Mouse (Mus musculus) intestine, embryonic 14.5 days (tissue): ENCODE results near the gene Mlip. TPM values are rescaled to one million over a fixed set of nuclear protein-coding genes. Genes with fewer than 3 reads are reported as not detected.
"Not testable (repeated sequence)": the region's sequence is repeated elsewhere in the genome, so short reads cannot be mapped to it uniquely, and the experiment has no call there.

ENCODE experiments used
- ATAC-seq: fragments of 200-750 bp; cut with Nextera tagmentation; replicated peaks from 2 replicates; pipeline ENCODE4 v1.8.0; 2017; ENCODE audit warnings: low read depth, moderate number of reproducible peaks, moderate TSS enrichment, moderate library complexity; ENCODE audit not compliant: low FRiP score, low TSS enrichment
- DNase-seq: peaks from one replicate; pipeline ENCODE4 v3.0.0-alpha.2; 2018; ENCODE audit warnings: low spot score
- H3K27ac ChIP-seq: fragments of 300-500 bp; sonication (generic); 2 replicates; pipeline ENCODE4 v1.5.1; 2014; ENCODE audit warnings: low read depth, mild to moderate bottlenecking, control low read depth
- H3K27me3 ChIP-seq: fragments of 300-500 bp; sonication (generic); replicated peaks from 2 replicates; pipeline ENCODE4 v1.6.1; 2014; ENCODE audit warnings: low read length, control low read depth; ENCODE audit not compliant: control insufficient read depth, insufficient read depth
- H3K36me3 ChIP-seq: fragments of 300-500 bp; sonication (generic); 2 replicates; pipeline ENCODE4 v1.6.1; 2014; ENCODE audit warnings: low read length, control low read depth; ENCODE audit not compliant: control insufficient read depth, insufficient read depth
- H3K4me1 ChIP-seq: fragments of 300-500 bp; sonication (generic); replicated peaks from 2 replicates; pipeline ENCODE4 v1.6.1; 2014; ENCODE audit warnings: low read length, control low read depth, mixed read lengths; ENCODE audit not compliant: control insufficient read depth, insufficient read depth
- H3K4me2 ChIP-seq: fragments of 300-500 bp; sonication (generic); 2 replicates; pipeline ENCODE4 v1.6.1; 2014; ENCODE audit warnings: low read length
- H3K4me3 ChIP-seq: fragments of 300-500 bp; sonication (generic); 2 replicates; pipeline ENCODE4 v1.5.1; 2014; ENCODE audit warnings: low read depth, low read length, control low read depth, mixed read lengths
- H3K9ac ChIP-seq: fragments of 300-500 bp; sonication (generic); 2 replicates; pipeline ENCODE4 v1.6.1; 2014; ENCODE audit warnings: mild to moderate bottlenecking, low read length
- H3K9me3 ChIP-seq: fragments of 300-500 bp; sonication (generic); 2 replicates; pipeline ENCODE4 v1.6.1; 2016; ENCODE audit warnings: low read length, control low read depth; ENCODE audit not compliant: control insufficient read depth
- WGBS: fragments of 180-500 bp; shearing (Covaris S2); extraction: QIAGEN DNeasy Blood & Tissue Kit; methylation state at CpG from one replicate; pipeline ENCODE4 v1.1.7; 2014; 5-methylcytosine and 5-hydroxymethylcytosine counted together
- polyA plus RNA-seq: library from polyadenylated mRNA; unstranded; fragments of >200 nt; fragmentation: Nextera tagmentation; extraction: Ambion mirVana; gene quantifications from 2 replicates; pipeline ENCODE4 v1.2.1, GENCODE M21; 2014

Mlip gene
- polyA plus RNA-seq, 1 experiment from 2014 or later: 0.42 TPM

GRCm38 (mm10) chr9:77148518-77149257, 204.1 kb downstream of the Mlip start:
- H3K27me3 ChIP-seq: no peaks in the 10 kb centered on the region
- no peak overlapping the region for H3K9ac ChIP-seq
- 93% methylated on average over 3 of the region's 3 CpGs for WGBS
- no peak for ATAC-seq
- no peaks in the 10 kb centered on the region for H3K4me1 ChIP-seq
- H3K4me2 ChIP-seq: no peak overlapping the region
- H3K36me3 ChIP-seq: no peaks in the 10 kb centered on the region
- no peak for DNase-seq
- no peak overlapping the region for H3K4me3 ChIP-seq
- H3K9me3 ChIP-seq: no peaks in the 10 kb centered on the region
- H3K27ac ChIP-seq: no peak overlapping the region

GRCm38 (mm10) chr9:77119735-77120134, 233.0 kb downstream of the Mlip start:
- H3K27me3 ChIP-seq: no peaks in the 10 kb centered on the region
- ATAC-seq (no peak), DNase-seq (no peak)
- H3K4me2 ChIP-seq: no peak overlapping the region
- H3K36me3 ChIP-seq: no peaks in the 10 kb centered on the region
- WGBS: 97% methylated on average over 1 of the region's 1 CpGs
- no peaks in the 10 kb centered on the region for H3K4me1 ChIP-seq
- H3K9ac ChIP-seq: no peak overlapping the region
- H3K27ac ChIP-seq: no peak overlapping the region
- H3K4me3 ChIP-seq: no peak overlapping the region
- no peaks in the 10 kb centered on the region for H3K9me3 ChIP-seq

GRCm38 (mm10) chr9:77096886-77097285, 255.9 kb downstream of the Mlip start:
- Histone ChIP-seq H3K9me3 (no peaks in the 10 kb centered on the region), H3K4me3 (no peak overlapping the region), H3K27ac (no peak overlapping the region), H3K36me3 (no peaks in the 10 kb centered on the region), H3K4me1 (no peaks in the 10 kb centered on the region), H3K9ac (no peak overlapping the region), H3K27me3 (no peaks in the 10 kb centered on the region), H3K4me2 (no peak overlapping the region)
- ATAC-seq: no peak
- no peak for DNase-seq
- 77% methylated on average over 1 of the region's 1 CpGs for WGBS

DNA sequence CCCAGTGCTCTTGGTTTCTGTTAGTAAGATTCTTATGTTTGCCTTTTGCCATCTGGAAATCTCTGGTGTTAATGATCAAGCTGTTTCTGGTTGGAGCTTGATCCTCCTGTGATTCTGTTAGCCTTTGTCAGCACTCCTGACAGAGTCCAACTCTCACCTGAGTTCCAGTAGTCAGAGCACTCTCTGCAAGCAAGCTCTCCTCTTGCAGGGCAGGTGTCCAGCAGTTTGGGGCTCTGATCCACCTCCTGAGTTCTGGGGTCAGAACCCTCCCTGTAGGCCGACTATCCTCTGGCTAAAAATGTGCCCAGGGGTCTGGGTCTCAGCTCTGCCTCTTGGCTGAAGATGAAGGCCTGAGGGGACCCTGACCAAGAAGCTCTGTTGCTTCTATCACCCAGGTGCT, 269.5 kb downstream of the Mlip start:
- DNase-seq, ATAC-seq, H3K9ac ChIP-seq, H3K36me3 ChIP-seq, H3K4me3 ChIP-seq, H3K9me3 ChIP-seq, H3K27ac ChIP-seq, H3K4me2 ChIP-seq, H3K4me1 ChIP-seq, H3K27me3 ChIP-seq: not testable (repeated sequence)
- 86% methylated on average over 1 of the region's 1 CpGs for WGBS

DNA sequence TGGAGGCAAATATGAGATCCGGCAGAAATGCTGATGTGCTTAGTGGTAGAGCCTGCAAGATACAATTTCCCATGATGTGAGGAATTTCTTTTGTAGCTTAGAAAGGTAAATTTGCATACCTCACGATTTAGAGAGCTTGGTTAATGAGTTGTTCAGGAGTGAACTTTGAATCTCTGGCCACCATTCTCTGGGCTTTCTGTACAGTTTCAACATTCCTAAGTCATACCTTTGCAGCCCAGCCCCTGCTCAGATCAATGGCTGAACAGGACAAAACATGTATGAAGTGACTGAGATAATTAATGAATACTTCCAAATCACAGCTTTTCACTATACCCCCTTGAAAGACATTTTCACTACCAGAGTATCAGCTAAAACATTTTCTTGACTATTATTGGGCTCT, 281.1 kb downstream of the Mlip start:
- Histone ChIP-seq H3K4me2 (no peak overlapping the region), H3K4me3 (no peak overlapping the region), H3K36me3 (no peaks in the 10 kb centered on the region), H3K4me1 (no peaks in the 10 kb centered on the region), H3K27ac (no peak overlapping the region), H3K9ac (no peak overlapping the region), H3K9me3 (no peaks in the 10 kb centered on the region), H3K27me3 (no peaks in the 10 kb centered on the region)
- ATAC-seq (no peak), DNase-seq (no peak)
- WGBS: 76% methylated on average over 2 of the region's 2 CpGs

DNA sequence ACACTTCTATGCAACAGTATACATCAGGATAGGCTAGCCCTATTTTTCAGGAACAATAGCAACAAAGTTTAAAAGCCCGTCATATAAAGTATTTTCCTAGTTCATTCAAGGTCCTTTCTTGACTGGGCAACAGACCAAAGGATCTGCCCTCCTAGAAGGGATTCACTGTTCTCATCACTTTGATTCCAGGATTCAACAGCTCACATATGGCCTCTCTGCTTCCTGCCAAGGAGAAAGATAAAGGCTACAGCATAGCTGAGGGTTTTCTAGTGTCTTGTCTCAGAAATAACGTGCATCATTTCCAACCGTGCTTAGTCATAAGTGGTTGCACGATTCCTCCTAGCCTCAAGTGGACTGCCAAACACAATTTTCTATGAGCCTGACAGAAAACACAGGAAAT, 296.2 kb downstream of the Mlip start:
- no peak for DNase-seq
- Histone ChIP-seq H3K27ac (no peak overlapping the region), H3K9ac (no peak overlapping the region), H3K27me3 (no peaks in the 10 kb centered on the region), H3K4me2 (no peak overlapping the region), H3K4me1 (no peaks in the 10 kb centered on the region), H3K9me3 (no peaks in the 10 kb centered on the region), H3K36me3 (no peaks in the 10 kb centered on the region), H3K4me3 (no peak overlapping the region)
- no peak for ATAC-seq
- WGBS: 63% methylated on average over 4 of the region's 4 CpGs

- no peak overlapping the region for H3K27ac ChIP-seq
- no peak for DNase-seq
- no peaks in the 10 kb centered on the region for H3K9me3 ChIP-seq
- WGBS: 75% methylated on average over 9 of the region's 9 CpGs
- ATAC-seq: no peak
- H3K27me3 ChIP-seq: no peaks in the 10 kb centered on the region
- H3K36me3 ChIP-seq: no peaks in the 10 kb centered on the region
- H3K9ac ChIP-seq: no peak overlapping the region
- H3K4me1 ChIP-seq: no peaks in the 10 kb centered on the region
- H3K4me3 ChIP-seq: no peak overlapping the region
- H3K4me2 ChIP-seq: no peak overlapping the region
Measured at GRCm38 (mm10) chr9:77054426-77055193, 298.2 kb downstream of the Mlip start.
